ENCODE assay signal across 14 mouse cellular contexts in the genomic region with DNA sequence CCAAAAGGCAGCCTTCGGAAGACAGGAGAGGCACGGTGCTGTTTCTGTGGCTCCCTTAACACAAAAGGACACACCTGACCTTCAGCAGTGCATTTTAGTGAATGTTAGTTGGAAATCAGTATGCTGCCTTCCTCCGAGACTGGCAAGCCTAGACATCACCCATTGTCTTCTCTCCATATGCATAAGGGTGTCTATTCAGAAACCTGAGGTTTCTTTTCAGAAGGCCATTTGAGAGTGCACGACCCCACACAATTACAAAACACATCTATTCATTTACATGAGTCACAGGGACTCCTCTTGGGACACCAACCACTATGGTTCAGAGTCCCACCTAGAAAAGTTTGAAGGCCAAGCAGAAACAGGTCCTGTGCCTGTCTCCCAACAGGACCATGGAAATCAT.
"Had no signal": no experiment of that assay in that cellular context is flagged by ENCODE, and none has a peak within 500 bp of the region (broad histone marks: within the 10 kb centered on the region; RNA-seq: fewer than 3 reads in every experiment).

No protein-coding gene starts in this region.

- H3K4me1 ChIP-seq: liver, embryonic 12.5 days had no signal

- H3K36me3 ChIP-seq: limb, embryonic 15.5 days; liver, embryonic 12.5 days; midbrain, embryonic 12.5 days had no signal

- H3K9me3 ChIP-seq: limb, embryonic 15.5 days; liver, embryonic 12.5 days; midbrain, embryonic 12.5 days had no signal

- H3K4me2 ChIP-seq: limb, embryonic 15.5 days; liver, embryonic 12.5 days; lung, embryonic 14.5 days; midbrain, embryonic 12.5 days had no signal

- H3K4me3 ChIP-seq: limb, embryonic 15.5 days; liver, embryonic 12.5 days; midbrain, embryonic 12.5 days had no signal

- H3K27me3 ChIP-seq: limb, embryonic 15.5 days; liver, embryonic 12.5 days had no signal

- H3K9ac ChIP-seq: limb, embryonic 15.5 days; liver, embryonic 12.5 days; lung, embryonic 14.5 days; midbrain, embryonic 12.5 days had no signal

- DNase-seq: kidney, adult 9 months; layer of hippocampus, adult 9-11 months; layer of hippocampus, postnatal 36 days; lung, embryonic 14.5 days; lung, postnatal 10 days; lung, postnatal 4 days; right cerebral cortex, adult 18-20 months; right cerebral cortex, postnatal 25 days; thymus, postnatal 14 days had no signal

- ATAC-seq: liver, embryonic 12.5 days had no signal

- H3K27ac ChIP-seq: kidney, postnatal 0 days; limb, embryonic 15.5 days; liver, embryonic 12.5 days; midbrain, embryonic 12.5 days; stomach, postnatal 0 days had no signal
